Mouse (Mus musculus) layer of hippocampus, adult 9-11 months (tissue): ENCODE measurements around the gene Pcsk5.
A peak's percentile ranks its signal among the peaks of the same experiment; 100 is the strongest.

ENCODE experiments used
- DNase-seq: peaks from one replicate; pipeline ENCODE4 v3.0.0; 2022

Pcsk5 gene

DNA sequence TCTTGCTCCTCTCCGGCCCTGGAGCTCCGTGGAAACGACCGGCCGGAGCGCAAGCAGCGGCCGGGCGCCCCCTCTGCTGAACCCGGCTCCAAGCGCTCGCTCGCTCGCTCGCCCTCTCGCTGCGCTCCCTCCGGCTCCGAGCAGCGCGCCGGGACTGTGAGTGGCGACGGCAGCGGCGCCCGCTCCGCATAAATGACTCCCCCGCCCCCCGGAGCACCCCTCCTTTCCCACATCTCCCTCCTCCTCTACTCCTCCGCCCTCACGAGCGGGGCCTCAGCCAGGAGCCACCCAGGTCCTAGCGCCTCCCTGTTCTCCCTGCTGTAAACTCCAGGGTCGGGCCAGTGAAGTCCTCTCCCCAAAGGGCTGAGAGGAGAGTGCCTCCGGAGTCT lies at the start of gene Pcsk5:
Gene Pcsk5 (minus strand): TSS at position 162 of the 389 bp plus-strand sequence.
- peak; percentile 86 for DNase-seq

DNA sequence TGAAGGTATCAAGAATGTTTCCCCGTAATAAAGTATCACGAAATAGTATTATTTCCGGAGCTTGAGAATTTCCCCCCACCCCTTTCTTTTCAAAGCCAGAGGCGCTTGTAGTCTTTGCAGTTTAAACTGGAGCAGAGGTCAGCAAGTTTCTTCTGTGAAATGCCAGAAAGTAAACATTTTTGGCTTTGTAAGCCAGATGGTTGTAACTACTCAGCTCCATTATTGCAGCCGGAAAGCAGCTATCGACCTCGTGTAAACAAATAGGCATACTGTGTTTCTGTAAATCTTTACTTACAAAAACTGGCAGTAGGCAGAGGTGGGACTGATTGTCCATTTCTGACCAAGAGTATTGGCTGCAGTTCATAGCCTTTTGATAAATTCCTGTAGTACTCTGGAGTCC lies 38.4 kb upstream of the Pcsk5 start:
- DNase-seq = no peak

DNA sequence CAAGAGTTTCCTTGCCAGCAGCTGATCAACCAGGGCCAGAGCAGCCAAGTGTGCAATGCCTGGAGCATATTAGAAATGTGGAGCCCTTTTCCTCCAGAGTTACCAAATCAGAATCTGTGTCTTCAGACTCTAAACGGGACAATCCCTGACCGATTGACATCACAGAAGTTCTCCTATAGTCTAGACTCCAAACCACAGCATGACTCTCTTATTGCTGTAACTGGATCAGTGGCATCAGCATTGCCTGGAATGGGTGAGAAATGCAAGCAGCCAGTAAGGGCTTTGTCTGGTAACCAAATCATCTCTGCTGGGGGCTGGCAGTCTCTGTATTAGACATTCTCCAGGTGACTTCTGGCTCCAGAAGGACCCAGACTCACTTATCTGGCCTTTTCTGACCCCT lies 37.0 kb upstream of the Pcsk5 start:
- DNase-seq = no peak

DNA sequence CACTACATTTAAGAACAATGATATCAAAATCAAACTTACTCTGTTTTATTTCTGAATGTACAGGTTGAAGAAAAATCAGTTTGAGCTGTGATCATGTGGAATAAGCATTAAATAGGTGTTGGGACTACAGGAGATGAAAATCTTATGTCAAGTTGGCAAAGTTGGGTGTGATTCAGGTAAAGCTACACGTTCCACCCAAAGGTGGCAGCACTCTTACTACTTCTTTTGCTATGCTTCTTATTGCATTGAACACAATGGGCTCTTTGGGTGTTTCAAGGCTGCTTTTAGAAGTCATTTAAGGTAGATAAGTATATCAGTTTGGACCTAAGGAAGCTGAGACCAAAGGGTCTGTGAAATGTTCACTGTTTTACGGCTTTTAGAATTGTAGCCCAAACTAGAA lies 36.3 kb upstream of the Pcsk5 start:
- no peak for DNase-seq

DNA sequence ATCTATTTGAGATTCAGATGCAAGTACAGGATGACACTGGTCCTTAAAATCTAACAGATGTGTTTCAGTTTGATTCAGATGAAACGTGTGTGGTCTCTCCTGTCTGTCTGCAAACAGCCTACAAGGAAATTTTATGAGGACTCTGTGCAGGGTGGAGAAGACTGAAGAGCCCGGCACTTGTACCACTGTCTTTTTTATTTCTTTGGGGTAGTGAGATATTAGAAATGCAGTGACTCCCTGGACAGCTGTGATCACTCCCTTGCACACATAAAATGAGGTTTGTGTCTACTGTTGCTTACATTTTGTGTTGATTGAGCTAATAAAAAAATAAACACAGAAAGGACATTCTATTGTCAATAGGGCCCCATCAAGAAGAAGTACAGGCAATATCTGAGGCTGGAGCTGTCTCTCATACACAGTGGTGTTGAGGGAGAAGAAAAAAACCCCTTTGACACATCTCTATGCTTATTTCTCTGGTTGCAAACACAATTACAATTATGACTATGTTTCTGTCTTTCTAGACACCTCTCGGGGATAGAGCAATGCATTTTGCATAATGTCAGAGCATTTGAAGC lies 29.0 kb upstream of the Pcsk5 start:
- no peak for DNase-seq

DNA sequence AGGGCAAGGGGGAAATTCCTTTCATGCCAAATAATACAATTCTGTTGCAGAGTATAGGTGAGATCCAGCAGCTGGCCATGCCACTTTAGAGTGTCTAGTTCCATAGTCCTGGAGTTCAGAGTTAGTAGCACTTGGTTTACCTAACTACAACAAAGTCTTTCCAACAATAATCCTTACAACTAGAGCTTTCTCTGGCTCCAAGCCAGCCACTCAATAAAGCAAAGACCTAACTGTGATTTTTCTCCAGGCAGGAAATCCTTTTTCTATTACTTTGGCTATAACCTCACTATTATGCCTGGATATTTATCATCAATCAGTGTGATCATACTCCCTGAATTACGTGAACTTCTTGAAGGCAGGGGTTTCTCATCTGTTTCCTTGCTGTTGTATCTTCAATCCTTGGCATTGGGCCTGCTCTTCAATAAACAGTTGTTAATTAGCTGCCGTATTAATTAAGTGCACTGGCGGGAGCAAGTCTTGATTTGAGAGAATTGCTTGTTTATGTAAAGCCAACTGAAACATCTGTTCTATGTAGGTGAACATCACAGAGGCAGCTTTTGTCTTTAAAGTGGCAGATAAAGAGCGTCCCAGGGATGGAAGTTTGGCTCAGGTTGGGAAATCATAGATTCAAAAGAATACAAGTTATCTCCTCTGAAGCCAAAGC lies 23.1 kb upstream of the Pcsk5 start:
- no peak for DNase-seq

DNA sequence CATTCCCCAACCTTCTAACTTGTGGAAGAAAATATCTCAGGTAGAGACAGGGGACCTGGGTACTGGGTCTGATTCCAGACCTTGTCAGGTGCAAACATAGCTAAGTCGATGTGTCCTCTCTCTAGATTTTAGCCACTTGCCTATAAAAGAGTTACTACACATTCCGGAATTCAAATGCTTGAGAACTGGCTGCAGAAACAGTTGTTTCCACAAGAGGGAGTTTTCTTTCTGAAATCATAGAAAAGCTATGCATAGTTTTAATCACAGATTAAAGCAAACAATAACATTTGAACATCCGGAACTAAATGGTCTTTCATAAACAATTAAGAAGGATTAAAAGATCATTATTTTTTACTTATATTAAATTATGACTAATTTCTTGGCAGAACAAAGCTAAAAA lies 19.3 kb upstream of the Pcsk5 start:
- DNase-seq = peak; percentile 34

DNA sequence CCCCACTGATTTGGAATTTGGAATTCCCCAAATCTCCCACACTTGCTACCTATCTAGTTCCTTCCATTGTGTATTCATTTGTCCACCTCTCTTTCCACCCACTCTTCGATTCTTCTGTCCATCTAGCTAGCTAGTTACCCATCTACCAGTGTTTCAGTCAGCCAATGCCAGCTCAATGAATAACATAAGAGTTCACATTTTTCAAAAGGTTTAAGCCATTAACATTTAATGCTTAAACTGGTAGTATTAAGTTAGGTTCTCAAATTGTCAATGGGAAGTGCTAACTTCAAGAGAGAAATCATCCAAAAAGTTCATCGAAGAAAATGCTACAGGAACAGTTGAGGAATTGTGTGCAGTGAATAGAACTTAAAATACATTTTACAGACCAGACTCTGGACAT lies 11.0 kb upstream of the Pcsk5 start:
- no peak for DNase-seq

DNA sequence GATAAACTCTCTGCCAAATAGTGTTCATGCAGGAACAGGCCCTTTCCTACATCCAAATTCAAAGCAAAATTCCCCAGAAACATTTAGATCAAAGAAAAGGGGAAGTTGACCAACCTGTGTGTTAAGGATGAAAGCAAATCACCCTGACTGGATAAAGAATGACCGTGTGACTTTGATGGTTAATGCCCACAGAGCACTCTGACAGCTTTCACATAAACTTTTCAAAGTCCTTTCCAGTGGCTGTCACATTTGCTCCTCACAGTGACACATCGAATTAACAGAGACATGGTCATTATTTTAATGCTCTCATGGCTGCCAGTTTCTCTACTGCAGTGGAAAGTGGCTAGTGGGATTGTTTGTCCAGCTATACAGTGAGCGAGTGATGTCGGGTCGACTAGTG lies 8.5 kb upstream of the Pcsk5 start:
- no peak for DNase-seq

DNA sequence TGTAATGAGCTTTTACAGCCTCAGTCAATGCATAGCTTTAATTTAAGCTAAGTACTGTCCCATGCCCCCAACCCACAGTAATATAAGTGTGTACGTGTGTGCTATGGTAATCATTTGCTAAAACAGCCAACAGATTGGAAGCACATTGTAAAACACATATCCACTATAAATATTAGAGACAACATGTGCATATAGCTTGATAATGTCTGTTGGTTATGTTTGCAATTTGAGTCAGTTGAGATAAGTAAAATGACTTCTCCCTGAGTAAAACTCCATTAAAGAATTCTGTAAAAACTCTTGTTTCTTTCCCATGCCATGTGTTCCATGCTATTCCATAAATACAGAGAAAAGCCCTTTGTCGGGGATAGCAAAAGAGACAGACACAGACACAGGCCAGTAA lies 4.2 kb upstream of the Pcsk5 start:
- DNase-seq = no peak

DNA sequence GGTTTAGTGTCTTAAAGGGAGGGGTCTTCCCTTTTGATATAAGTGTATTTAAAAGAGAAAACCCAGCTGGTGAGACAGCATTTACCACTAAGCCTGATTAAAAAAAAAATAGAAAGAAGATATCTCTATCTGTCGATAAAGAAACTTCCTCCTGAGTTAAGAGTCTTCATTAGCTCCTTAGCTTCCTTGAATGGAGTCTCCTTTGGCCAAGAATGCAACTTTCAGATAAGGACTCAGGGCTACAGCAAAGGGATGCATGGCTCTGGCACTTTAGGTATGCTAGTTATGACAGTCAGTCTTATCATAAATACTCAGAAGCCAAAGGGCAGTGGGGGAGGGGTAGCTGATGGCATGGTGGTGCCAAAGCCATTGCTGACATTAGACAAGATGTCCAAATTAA lies 2.4 kb upstream of the Pcsk5 start:
- no peak for DNase-seq

DNA sequence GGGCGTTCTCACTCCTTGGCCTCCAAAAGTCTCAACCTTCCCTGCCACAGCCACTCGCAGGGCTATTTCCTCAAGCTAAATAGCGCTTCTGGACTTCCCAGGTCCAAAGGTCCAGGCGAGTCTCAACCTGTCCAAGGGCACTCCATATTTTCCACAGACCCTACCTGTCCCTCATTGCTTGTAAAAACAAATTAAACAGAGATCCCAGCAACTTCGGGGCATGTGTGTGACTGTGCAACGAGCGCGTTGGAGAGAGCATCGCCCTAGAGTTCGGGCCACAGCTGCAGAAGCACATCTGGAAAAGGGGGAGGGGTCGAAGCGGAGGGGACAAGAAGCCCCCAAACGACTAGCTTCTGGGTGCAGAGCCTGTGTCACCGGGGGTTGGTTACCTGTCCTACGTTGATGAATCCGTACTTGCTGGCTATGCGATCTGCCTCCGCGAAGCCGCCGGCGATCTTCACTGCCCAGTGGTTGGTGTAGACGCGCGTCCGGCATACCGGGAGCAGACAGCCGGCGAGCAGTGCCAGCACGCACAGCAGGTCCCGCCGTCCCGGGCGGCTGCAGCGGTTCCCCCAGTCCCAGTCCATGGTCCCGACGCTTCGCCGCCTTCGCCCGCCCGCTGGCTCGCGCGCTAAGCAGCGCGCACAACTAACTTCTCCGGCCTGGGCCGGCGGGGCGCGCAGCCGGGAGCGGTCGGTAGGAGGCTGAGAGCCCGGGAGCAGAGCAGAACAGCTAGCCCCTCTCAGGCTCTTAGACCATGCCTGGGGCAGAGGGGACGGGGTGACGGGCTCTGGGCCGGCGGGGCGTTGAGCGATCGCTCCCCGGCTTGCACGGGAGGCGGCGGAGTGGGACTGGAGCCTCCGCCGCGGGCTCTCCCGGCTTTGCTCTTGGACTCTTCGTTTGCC lies 614 bp downstream of the Pcsk5 start:
- peak; percentile 17 for DNase-seq

DNA sequence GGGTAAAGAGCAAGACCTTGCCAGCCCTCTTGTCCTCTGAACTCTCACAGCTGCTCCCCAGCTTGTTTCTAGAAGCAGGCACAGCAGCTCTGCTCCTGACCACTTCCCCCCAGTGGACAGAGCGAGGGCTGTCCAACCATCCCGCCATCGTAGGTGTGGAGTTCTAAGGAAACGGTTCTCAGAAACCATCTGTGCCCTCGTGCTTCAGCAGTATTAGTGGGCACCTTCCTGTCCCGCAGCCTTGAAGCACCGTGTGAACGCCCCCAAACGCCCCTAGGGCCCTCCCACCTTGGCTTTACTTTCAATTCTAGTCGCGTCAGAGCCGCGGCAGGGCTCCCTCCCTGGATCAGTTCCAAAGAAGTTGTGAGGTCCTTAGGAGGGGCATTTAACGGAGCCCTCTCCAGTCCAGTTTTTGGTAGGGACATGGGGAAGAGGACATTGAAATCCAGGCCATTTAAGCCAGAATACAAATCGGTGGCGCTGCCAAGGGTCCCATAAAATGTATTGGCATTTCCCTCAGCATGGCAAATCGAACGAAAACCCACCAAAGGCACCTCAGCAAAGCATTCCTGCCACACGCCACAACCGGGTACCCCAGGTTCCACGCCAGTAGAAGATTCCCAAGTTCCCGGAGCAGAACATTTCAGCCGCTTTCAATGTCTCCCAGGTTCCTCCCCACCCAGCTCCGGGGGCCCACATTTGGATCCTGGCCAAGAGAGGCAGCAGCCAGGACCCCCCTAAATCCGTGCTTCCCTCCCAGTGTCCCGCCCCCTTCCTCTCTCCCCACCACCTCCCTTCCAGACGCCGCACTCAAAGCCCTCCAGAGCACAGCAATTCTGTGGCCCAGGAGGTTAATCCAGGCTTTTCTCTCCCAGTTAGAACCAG lies 1.5 kb downstream of the Pcsk5 start:
- DNase-seq = no peak

DNA sequence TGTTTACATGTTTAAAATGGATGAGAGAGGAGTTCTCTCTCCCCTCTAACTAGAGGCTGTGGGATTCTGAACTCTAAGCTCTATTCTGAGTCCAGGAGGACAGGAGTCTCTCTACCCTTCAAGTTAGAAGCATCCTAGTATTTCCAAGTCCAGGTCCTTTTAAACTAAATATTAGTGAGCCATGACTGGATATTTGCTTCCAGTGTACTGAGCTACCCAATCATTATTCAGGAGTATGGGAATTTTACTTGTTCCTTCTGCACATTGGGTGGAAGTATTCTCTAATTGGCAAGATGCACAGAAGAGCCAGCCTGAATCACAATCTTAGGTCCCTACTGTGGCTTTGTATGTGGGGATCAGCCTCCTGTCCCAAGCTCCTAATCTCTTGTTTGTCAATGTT lies 2.5 kb downstream of the Pcsk5 start:
- no peak for DNase-seq

DNA sequence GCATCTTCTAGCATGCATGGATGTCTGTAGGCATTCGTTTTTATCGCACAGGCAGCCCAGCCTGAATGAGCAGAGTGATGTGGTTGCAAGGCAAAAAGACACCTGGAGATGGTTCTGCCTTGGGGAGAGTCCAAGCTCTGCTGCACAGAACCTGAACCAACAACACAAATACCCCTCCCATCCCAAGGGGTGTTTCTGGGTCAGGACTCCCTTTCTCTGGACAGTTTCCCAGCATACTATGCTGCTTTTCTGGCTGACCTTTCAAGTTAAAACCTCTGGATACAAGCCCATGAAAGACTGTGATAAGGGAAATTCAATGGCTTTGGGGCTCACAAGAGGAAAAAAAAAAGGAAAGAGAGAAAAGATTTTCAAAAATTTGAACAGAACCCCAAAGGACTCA lies 6.1 kb downstream of the Pcsk5 start:
- no peak for DNase-seq

DNA sequence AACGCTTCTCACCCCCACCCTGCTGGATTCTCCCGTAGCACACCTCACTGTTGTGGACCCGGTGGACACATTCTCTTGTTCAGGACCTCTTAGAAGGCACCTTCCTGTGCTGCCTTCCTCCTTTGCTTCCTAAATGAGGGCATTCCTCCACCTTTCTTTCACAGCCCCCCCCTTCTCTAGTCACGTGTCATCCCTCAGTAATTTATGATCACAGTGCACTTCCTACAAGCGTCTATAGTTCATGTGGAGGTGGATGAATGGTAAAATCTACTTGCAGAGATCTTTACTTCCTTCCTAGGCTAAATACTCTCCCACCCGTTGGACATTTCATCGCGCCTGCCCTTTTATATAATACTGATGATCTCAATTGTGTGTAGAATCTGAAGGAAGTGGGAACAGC lies 9.0 kb downstream of the Pcsk5 start:
- no peak for DNase-seq

DNA sequence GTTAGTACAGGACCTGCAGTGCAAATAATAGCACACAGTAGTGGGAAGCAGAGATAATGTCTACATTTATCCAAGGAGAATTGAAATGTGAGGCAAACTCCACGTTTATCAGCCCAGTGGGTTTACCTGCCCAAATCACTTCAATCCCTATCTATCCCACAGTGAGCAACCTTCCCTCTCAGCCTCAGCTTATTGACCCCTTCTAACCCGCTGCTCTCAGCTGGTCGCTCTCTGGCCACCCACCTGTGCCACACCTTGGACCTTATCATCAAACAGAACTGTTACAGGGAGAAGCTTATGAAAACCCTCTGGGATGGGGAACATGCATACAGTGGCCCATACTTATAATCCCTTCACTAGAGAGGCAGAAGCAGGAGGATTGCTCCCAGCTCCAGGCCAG lies 10.7 kb downstream of the Pcsk5 start:
- no peak for DNase-seq

DNA sequence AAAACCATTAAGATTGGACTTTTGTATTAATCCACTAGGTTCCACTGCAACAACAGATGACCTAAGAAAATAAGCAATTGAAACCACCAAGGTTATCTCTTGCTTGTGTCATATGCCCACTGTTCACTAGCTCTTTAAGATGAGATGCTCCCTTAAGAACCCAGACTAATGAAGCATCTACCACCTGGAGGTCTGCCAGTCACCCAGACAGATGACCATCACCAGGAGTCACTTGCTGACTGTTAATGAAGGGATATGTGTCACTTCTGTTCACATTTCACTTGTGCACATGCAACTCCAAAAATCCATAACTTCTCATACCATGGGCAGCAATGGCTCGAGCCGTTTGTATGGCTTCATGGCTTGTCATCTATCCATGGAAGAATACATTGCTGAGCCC lies 17.4 kb downstream of the Pcsk5 start:
- no peak for DNase-seq

DNA sequence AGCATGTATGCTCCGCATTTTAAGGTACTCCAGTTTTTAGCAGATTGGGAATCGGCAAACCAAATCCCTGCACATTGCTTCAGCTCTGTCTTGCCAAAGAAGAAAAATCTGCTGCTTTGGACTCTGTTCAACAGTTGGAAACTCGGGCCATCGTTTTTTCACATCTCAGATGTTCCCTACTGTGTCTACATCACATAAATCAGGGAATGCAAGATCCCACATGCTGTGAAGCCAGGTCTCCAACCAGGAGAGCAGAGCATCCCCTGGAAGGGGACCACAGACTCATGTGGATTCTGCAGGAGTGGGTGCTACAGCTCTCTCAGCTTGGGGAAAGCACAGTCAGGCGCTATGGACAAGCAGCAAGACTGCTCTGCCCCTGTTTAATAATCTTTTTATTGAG lies 18.4 kb downstream of the Pcsk5 start:
- DNase-seq = peak; percentile 66

DNA sequence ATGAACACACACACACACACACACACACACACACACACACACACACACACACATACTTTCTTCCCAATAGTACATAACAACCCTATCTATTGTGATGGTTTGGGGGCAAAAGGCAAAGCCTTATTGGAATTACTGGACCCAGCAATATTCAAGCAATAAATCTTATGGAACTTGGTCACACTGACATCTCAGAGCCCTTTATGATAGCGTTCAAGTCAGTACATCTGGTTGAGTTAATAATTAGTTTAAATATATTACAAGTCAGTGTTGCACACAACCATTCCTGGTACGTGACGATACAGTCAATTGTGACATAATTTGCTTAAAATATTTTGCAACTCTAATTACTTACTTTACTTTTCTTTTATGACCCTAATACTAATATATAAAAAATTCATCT lies 22.4 kb downstream of the Pcsk5 start:
- DNase-seq = no peak

DNA sequence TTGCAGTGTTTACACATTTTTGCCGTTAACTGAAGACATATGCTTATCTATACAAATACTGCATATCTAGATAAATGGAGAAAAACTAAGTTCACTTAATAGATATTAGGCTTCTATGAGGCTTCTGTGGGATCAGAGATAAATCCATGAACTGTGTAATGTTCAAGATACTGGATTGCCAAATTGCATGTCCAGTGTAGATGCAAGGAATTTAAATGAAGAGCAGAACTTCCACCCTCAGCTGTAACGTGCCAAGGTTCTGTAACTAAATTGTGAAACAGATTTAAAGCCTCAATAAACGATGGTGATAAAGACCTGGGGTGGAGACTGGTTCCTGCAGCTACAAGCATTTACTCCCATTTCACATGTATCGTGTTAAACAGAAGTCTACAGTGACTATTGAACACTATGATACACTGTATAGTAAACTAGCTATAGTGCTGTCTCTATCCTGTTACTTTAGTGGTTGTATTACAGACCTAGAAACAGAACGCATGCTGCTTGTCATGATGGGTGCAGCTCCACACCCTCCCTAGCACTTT lies 23.9 kb downstream of the Pcsk5 start:
- no peak for DNase-seq

DNA sequence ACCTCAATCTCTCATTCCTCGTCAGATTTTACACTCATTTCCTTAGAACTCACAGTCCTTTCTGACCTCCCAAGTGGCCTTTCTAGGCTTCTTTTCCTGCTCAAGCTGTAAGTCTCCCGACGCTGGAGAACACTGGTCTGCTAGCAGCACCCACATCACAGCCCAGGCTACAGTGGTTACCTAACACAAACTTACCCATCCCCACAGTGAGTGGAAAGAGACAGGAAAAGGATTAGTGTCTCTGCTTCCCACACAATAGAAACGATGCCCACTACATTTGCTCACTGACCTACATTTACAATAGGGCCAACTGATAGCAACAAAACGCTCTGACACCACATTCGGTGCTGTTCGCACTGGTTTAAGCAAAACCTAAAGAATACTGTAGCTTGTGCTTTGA lies 24.8 kb downstream of the Pcsk5 start:
- no peak for DNase-seq

DNA sequence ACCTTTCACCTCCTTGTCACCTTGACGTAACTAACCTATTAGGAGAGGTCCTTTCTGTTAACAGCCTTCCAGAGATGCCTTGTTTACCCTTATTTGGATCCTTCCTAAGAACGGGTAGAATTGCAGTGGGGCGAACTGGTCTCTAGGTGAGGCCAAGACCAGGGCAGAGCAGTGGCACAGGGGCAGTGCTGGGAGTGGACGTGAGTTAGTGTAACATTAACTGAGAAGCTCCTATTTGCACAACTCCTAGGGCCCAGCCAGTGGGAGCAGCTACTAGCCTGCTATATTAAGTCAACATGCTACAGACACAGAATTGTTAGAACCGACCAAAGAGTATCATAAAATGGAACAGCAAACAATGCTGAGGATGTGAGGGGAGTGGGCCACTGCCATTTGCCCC lies 30.8 kb downstream of the Pcsk5 start:
- no peak for DNase-seq
